Mouse (Mus musculus) intestine, postnatal 0 days (tissue): ENCODE measurements at regions not wholly inside any gene's neighbourhood (a gene's known extent, or its start where the extent isn't known, plus 50 kb on each side); places are given as distances from the start of the nearest gene placed in this dataset.

Experiments used
- ATAC-seq: fragments of 200-750 bp; cut with Nextera tagmentation; 2 replicates; pipeline ENCODE4 v1.8.0; 2017; ENCODE audit warnings: mild to moderate bottlenecking, moderate TSS enrichment, moderate library complexity
- H3K27ac ChIP-seq: fragments of 300-500 bp; sonication (generic); 2 replicates; pipeline ENCODE4 v1.5.1; 2014; ENCODE audit warnings: mild to moderate bottlenecking, low read depth, low read length, moderate library complexity
- H3K27me3 ChIP-seq: fragments of 300-500 bp; sonication (generic); replicated peaks from 2 replicates; pipeline ENCODE4 v1.6.1; 2014; ENCODE audit warnings: low read length, mixed read lengths; ENCODE audit not compliant: control insufficient read depth, insufficient read depth
- H3K36me3 ChIP-seq: fragments of 300-500 bp; sonication (generic); 2 replicates; pipeline ENCODE4 v1.6.1; 2014; ENCODE audit warnings: mild to moderate bottlenecking, moderate library complexity; ENCODE audit not compliant: control insufficient read depth, insufficient read depth
- H3K4me1 ChIP-seq: fragments of 300-500 bp; sonication (generic); replicated peaks from 2 replicates; pipeline ENCODE4 v1.6.1; 2014; ENCODE audit warnings: antibody characterized with exemption, low read length, mixed read lengths; ENCODE audit not compliant: control insufficient read depth, insufficient read depth
- H3K4me2 ChIP-seq: fragments of 300-500 bp; sonication (generic); replicated peaks from 2 replicates; pipeline ENCODE4 v1.6.1; 2014; ENCODE audit warnings: low read depth, mild to moderate bottlenecking, moderate library complexity
- H3K4me3 ChIP-seq: fragments of 300-500 bp; sonication (generic); 2 replicates; pipeline ENCODE4 v1.5.1; 2014; ENCODE audit warnings: low read depth, low read length
- H3K9ac ChIP-seq: fragments of 300-500 bp; sonication (generic); 2 replicates; pipeline ENCODE4 v1.6.1; 2014; ENCODE audit warnings: mild to moderate bottlenecking, low read depth, low read length
- H3K9me3 ChIP-seq: fragments of 300-500 bp; sonication (generic); 2 replicates; pipeline ENCODE4 v1.6.1; 2016; ENCODE audit warnings: mixed run types; ENCODE audit not compliant: control insufficient read depth
- CTCF ChIP-seq: sonication (generic); IDR thresholded peaks from 2 replicates; pipeline ENCODE4 v1.5.1; 2016; ENCODE audit warnings: low read depth, mild to moderate bottlenecking, control low read depth, antibody characterized with exemption, moderate library complexity
- WGBS: fragments of 180-500 bp; shearing (Covaris S2); extraction: QIAGEN DNeasy Blood & Tissue Kit; methylation state at CpG from one replicate; pipeline ENCODE4 v1.1.7; 2014; 5-methylcytosine and 5-hydroxymethylcytosine counted together

DNA sequence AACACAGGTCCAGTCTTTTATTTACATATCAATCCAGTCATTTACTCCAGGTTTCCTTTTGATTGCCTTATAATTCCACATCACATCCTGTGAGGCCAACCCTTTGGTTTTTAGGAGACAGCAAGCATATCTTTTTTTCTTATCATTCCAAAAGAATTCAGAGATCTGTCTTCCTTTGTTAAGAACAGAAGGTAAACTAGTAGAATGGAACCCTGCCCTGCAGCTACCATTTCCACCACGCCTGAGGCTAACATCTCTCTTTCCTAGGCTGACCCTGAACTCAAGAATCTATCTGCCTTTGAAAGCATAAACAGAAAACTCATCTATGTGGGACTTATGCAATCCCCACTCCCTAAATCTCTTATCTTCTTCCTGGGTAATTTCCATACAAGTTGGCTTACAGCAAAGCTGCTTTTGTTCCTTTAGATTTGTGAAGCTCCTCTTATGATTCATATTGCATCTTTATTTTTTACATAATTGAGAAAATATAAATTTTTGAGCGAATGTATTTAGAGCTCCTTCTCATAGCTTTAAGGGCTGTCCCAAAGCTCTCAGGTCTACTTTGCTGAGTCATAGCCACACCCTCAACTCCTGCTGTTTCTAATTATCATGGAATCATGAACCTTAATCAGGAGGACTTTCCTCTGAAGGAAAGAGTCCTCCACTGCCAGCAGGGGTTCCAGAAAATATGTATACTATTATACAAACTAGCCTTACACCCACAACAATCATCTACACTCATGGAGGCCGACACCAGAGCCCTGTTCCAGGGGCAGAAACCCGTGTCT is 74.6 kb upstream of the Fbxl4 start:
- no peaks in the 10 kb centered on the region for H3K36me3 ChIP-seq
- WGBS = 77% methylated on average over 4 of the region's 4 CpGs
- no peak for ATAC-seq

DNA sequence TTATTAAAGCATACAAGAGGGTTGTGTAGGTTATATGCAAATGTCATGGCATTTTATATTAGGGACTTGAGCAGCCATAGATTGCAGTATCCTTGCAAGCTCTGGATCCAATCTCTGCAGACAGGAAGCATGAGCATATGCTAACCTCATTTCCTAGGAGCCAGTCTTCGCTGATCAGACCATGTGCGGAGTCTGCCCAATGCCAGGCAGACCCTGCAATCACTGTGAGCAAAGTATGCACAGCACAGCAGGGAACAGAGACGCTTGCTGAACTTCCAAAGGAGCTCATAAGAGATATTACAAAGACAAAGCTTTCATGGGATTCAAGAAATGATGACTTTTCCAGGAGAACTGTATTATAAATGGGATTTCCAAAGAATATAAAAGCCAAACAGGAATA is 65.2 kb upstream of the Fbxl4 start:
- no peak overlapping the region for H3K4me2 ChIP-seq
- H3K27me3 ChIP-seq = no peaks in the 10 kb centered on the region
- WGBS = 73% methylated on average over 3 of the region's 3 CpGs
- H3K4me3 ChIP-seq = no peak overlapping the region
- ATAC-seq = no peak
- no peaks in the 10 kb centered on the region for H3K4me1 ChIP-seq
- H3K9me3 ChIP-seq = no peaks in the 10 kb centered on the region
- no peak overlapping the region for H3K27ac ChIP-seq
- no peak for TF ChIP-seq CTCF
- H3K9ac ChIP-seq = no peak overlapping the region
- H3K36me3 ChIP-seq = no peaks in the 10 kb centered on the region

More for the DNA sequence above, 74.6 kb upstream of the Fbxl4 start:
- Histone ChIP-seq H3K9me3 (no peaks in the 10 kb centered on the region), H3K27me3 (no peaks in the 10 kb centered on the region), H3K9ac (no peak overlapping the region), H3K4me2 (no peak overlapping the region), H3K27ac (no peak overlapping the region), H3K4me3 (no peak overlapping the region), H3K4me1 (no peaks in the 10 kb centered on the region)
- TF ChIP-seq CTCF = no peak

GRCm38 (mm10) chr4:22300206-22300605 is 57.1 kb upstream of the Fbxl4 start:
- no peak overlapping the region for H3K4me3 ChIP-seq
- H3K36me3 ChIP-seq = no peaks in the 10 kb centered on the region
- ATAC-seq = no peak
- WGBS = 88% methylated on average over 7 of the region's 7 CpGs
- no peaks in the 10 kb centered on the region for H3K27me3 ChIP-seq
- no peak overlapping the region for H3K9ac ChIP-seq
- no peaks in the 10 kb centered on the region for H3K4me1 ChIP-seq
- H3K27ac ChIP-seq = no peak overlapping the region
- no peak overlapping the region for H3K4me2 ChIP-seq
- no peak for TF ChIP-seq CTCF
- no peaks in the 10 kb centered on the region for H3K9me3 ChIP-seq

- Histone ChIP-seq H3K4me2 (no peak overlapping the region), H3K27me3 (no peaks in the 10 kb centered on the region), H3K9me3 (no peaks in the 10 kb centered on the region), H3K9ac (no peak overlapping the region), H3K4me1 (no peaks in the 10 kb centered on the region), H3K36me3 (no peaks in the 10 kb centered on the region), H3K27ac (no peak overlapping the region), H3K4me3 (no peak overlapping the region)
- 79% methylated on average over 9 of the region's 9 CpGs for WGBS
- no peak for ATAC-seq
- no peak for TF ChIP-seq CTCF
Measured at GRCm38 (mm10) chr4:22301148-22301942, 56.0 kb upstream of the Fbxl4 start.

- Histone ChIP-seq H3K27ac (no peak overlapping the region), H3K9ac (no peak overlapping the region), H3K4me3 (no peak overlapping the region), H3K36me3 (no peaks in the 10 kb centered on the region), H3K4me1 (no peaks in the 10 kb centered on the region), H3K4me2 (no peak overlapping the region), H3K9me3 (no peaks in the 10 kb centered on the region), H3K27me3 (no peaks in the 10 kb centered on the region)
- WGBS = 60% methylated on average over 4 of the region's 4 CpGs
- ATAC-seq = no peak
- no peak for TF ChIP-seq CTCF
Measured at GRCm38 (mm10) chr4:22301943-22302215, 55.5 kb upstream of the Fbxl4 start.

GRCm38 (mm10) chr4:22302262-22302661 is 55.1 kb upstream of the Fbxl4 start:
- no peak for ATAC-seq
- Histone ChIP-seq H3K9ac (no peak overlapping the region), H3K36me3 (no peaks in the 10 kb centered on the region), H3K4me2 (no peak overlapping the region), H3K27ac (no peak overlapping the region), H3K27me3 (no peaks in the 10 kb centered on the region), H3K9me3 (no peaks in the 10 kb centered on the region), H3K4me1 (no peaks in the 10 kb centered on the region), H3K4me3 (no peak overlapping the region)
- TF ChIP-seq CTCF = no peak
- WGBS = 75% methylated on average over 1 of the region's 1 CpGs
